Mouse (Mus musculus) ovary, postnatal 36 days (tissue): ENCODE results near the gene Grwd1.

ENCODE experiments used
- DNase-seq: peaks from one replicate; pipeline ENCODE4 v3.0.0; 2022; ENCODE audit warnings: low spot score, mixed read lengths

Grwd1 gene

DNA sequence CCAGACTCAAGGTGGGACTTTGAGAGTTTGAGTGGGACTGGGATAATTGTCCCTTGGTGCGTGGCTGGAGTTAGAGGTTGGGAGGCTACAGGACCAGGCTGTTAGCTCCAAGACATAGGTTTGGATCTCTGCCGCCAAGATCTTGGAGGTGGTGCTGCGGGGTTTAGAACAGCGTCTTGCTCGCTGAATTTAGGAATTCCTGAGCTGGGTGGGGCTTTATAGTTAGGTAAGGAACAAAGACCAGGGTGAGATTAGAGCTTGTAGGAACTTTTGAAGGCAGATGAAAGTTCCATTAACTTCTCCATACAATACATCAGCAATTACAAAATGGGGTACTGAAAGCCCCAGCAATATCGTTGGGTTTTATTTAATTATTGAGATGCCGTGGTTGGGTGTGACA is 30.7 kb downstream of the Grwd1 start:
- no peak for DNase-seq

DNA sequence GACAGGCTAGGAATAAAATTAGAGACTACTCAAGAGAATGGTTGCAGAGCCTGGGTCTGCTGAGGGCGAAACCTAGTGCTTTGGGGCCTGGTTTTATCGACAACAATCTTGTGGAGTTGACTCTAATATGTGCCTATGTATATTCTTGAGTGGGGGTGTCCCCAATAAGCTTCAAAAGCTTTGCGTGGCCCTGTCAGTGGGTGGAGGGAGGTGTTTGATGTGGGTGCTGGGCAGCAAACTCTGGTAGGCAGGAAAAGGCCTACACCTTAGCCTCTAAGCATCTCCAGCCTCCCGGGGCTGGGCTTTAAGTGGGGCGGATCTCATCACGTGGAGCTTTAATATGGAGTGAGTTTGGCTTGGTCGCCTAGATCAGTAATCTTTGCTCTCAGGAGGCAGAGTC is 31.8 kb downstream of the Grwd1 start:
- no peak for DNase-seq

DNA sequence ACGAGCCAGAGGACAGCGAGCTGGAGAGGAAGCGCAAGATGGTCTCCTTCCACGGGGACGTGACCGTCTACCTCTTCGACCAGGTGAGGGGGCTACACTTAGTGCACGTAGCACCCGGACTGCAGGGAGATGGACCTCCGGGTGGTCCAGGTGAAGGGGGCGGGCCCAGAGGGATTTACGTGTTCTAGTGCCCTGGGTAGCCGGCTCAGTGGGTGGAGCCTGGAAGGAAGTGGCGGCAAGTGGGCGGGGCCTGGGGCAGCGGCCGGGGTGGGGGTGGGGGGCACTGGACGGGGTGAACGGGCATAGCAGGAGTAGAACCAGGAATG is 32.3 kb downstream of the Grwd1 start:
- DNase-seq = no peak

DNA sequence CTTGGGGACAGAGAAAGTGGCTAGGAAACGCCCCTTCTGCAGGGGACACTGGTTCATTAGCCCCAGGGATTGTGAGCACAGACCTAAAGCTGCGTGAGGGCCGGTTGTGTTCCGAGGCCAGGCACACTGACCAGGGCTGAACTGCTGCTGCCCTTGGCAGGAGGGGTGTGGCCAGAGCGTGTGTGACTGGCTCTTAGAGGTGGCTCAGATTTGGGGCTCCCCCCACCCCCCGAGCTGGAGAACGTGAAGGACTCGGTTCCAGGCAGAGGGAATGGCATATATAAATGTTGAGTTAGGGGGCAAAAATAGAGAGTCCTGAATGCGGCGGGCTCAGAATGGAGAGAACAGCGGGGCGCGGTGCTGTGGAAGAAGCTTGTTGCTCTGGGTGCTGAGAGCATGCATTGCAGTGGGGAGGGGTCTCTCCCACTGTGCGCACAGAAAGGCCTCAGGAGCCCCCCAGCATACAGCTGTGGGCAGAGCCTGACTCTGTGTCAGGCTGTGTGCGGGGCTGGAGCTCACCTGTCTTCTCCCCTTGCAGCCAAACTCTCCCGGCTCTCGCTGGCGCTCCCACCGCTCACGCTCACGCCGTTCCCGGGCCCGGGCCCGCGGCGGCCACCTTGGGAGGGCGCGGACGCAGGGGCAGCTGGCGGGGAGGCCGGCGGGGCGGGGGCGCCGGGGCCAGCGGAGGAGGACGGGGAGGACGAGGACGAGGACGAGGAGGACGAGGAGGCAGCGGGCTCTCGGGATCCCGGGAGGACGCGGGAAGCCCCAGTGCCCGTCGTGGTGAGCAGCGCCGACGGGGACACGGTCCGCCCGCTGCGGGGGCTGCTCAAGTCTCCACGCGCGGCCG is 32.9 kb downstream of the Grwd1 start:
- no peak for DNase-seq

DNA sequence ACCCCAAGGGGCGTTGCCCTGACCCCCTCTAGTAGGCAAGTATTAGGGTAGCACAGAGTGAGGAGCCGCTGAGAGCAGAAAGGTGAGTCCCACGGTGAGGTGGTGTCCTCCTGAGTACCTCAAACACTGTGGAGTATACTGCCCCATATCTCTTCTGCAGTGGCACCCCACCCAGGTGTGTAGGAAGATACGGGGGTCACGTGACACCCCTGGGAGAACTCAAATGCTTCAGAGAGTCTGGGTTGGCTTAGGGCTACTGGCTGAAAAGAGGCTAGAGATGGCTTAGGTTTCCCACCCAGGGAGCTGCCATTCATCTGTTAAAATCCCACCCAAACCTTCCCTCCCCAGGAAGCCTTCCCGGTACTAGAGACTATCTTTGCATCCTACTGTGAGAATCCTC is 33.8 kb downstream of the Grwd1 start:
- DNase-seq = no peak

DNA sequence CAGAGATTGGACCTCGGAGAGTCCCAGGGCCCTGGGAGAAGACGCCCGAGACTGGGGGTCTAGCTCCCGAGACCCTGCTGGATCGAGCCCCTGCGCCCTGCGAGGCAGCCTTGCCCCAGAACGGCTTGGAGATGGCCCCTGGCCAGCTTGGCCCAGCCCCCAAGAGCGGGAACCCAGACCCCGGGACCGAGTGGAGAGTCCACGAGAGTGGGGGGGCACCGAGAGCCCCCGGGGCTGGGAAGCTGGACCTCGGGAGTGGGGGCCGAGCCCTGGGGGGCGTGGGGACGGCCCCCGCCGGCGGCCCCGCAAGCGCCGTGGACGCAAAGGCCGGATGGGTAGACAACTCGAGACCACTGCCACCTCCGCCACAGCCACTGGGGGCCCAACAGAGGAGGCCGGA is 35.8 kb downstream of the Grwd1 start:
- no peak for DNase-seq

DNA sequence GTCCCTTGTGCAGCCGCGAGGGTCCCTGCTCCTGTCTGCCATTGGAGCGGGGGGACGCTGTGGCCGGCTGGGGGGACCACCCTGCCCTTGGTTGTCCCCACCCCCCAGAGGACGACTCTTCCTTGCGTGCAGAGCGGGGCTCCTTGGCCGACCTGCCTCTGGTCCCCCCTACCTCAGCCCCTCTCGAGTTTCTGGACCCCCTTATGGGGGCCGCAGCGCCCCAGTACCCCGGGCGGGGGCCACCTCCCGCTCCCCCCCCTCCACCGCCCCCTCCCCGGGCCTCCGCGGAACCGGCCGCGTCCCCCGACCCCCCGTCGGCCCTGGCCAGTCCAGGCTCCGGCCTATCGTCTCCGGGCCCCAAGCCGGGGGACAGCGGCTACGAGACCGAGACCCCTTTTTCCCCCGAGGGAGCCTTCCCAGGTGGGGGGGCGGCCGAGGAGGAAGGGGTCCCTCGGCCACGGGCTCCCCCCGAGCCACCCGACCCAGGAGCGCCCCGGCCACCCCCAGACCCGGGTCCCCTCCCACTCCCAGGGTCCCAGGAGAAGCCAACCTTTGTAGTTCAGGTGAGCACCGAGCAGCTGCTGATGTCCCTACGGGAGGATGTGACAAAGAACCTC is 36.7 kb downstream of the Grwd1 start:
- no peak for DNase-seq

DNA sequence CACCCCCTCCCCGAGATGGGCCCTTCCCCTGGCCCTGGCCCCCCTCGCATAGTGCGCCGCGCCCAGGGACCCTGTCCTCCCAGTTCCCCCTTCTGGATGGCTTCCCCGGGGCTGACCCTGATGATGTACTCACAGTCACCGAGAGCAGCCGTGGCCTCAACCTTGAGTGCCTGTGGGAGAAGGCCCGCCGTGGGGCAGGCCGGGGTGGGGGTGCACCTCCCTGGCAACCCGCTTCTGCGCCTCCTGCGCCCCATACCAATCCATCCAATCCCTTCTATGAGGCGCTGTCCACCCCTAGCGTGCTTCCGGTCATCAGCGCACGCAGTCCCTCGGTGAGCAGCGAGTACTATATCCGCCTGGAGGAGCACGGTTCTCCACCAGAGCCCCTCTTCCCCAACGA is 37.5 kb downstream of the Grwd1 start:
- DNase-seq = no peak

DNA sequence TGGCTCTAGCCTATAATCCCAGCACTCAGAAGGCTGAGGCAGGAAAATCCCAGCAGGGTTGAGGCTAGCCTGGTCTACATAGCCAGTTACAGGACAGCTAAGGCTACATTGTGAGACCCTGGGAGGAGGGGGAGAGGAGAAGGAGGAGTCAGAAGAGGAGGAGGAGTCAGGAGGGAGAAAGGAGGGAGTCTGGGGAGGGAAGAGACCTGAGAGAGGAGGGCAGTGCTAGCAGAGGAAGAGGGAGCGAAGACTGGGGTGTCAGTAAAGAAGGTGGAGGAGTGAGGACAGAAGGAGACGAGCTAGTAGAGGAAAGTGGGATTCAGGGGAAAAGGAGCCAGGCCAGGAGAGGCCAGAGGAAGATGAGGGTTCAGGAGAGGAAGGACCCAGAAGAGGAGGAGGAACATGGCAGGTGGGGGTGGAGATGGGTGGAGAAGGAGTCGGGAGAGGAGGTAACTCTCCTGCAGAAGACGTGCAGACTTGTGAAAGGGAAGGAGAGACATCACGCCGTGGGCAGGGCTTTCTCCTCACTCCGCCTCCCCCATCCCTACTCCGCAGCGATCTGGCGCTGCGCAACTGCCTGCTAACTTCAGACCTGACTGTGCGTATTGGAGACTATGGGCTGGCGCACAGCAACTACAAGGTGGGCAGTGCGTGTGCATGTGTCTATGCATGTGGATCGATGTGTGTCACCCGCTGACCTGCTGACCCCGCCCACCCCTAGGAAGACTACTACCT is 38.8 kb downstream of the Grwd1 start:
- DNase-seq = no peak

DNA sequence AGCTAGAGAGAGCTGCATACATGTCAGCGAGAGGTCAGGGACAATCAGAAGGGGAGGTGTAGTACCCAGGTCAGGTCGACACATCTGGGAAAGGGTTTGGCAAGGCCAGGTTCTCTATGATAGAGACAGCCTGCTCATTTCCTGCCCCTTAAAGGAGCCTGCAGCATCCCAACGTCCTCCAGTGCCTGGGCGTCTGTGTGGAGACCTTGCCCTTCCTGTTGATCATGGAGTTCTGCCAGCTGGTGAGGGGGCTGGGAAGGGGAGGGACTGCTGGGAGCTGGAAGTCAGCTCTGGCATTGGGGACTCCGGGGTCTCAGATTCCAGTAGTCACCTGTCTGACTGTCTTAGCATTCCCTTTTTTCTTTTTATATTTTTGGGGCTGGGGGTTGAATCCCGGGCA is 40.0 kb downstream of the Grwd1 start:
- DNase-seq = no peak

DNA sequence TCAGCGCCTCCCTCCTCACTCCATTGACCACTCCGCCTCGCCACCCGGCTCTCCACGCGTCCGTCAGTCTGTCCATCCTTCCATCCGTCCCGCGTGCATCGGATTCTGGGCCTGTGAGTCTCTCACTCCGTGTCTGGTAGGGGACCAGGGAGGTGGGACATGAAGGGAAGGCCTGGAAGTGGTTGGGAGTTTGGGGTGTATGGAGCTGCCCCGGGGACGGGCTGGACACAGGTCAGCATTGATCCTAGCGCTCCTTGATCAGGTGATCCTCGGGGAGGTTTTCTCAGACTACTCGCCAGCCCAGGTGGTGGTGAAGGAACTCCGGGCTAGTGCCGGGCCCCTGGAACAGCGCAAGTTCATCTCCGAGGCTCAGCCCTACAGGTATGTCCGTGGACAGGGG is 43.1 kb downstream of the Grwd1 start:
- DNase-seq = no peak

DNA sequence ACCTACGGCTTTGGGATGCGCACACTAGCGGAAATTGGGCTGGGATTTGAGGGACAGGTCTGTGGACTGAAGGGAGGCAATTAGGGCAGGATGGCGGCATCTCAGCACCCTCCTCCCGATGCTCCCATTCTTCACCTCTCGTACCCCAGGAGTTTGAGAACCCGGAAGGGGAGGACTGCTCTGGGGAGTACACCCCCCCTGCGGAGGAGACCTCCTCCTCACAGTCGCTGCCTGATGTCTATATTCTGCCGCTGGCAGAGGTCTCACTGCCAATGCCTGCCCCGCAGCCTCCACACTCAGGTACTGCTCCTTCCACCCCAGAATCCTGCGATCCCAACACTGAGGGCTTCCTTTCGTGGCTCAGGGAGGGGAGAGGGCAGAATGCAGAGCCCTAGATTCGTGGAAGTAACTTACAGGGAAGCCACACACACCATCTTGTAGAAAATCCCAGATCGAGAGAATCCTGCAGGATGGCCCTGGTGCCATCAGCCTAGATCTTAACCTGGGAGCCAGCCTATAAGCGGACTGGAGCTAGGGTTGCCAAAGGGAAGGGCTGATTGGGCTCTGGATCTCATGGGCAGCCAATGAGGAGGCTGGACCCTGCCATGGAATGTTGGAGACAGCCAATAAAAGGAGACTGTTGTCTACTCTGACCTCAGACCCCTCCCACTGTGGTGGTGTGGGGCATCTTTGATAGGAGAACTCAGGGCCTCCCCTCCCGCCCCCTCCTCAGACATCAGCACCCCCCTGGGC is 43.9 kb downstream of the Grwd1 start:
- no peak for DNase-seq

DNA sequence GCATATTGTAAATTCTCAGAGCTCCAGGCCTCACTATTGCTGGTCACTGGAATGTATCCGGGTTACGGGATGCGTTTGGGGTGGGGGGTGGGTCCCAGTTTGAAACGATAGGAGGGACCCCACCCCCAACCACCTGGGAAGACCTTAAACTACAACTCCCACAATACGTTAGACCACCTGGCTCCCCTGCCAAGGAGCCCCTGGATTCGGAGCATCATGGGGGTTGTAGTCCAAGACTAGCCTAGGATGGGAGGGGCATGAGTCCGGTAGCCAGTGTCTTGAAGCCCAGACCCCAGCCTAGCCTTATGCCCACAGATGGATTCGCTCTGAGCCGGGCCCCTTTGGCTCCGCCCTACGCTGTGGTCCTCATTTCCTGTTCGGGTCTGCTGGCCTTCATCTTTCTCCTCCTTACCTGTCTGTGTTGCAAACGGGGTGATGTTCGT is 44.6 kb downstream of the Grwd1 start:
- DNase-seq = no peak

DNA sequence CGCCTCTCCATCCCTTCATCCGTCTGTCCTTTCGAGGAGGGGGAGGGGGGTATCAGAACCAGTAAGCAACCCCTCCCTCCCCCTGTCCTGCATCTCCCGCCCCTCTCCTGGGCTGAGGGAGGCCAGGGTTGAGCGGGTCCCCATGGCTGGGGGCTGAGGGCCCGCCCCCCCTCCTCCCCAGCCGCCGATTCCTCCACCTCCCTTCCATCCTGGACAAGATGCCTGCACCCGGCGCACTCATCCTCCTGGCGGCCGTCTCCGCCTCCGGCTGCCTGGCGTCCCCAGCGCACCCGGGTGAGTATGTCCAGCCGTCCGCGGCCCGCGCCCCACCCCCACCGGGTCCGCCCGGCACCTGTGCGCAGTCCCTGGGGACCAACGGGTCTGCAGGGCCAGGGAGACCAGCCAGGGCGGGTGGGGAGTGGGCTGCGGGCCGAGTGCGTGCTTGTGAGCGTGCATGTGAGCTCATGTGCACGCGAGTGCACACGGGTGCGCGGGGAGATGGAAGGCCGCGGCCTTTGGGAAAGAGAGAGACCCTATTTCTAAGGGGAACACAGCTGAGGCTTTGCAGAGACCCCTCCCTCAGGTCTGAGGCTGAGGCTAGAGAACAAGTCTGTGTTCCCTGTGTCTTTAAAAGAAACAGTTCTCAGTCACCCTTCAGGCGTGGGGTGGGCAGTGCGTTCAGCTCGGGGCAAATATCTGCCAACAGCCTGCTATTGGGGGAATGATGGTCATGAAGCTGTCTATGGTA is 45.2 kb downstream of the Grwd1 start:
- no peak for DNase-seq

DNA sequence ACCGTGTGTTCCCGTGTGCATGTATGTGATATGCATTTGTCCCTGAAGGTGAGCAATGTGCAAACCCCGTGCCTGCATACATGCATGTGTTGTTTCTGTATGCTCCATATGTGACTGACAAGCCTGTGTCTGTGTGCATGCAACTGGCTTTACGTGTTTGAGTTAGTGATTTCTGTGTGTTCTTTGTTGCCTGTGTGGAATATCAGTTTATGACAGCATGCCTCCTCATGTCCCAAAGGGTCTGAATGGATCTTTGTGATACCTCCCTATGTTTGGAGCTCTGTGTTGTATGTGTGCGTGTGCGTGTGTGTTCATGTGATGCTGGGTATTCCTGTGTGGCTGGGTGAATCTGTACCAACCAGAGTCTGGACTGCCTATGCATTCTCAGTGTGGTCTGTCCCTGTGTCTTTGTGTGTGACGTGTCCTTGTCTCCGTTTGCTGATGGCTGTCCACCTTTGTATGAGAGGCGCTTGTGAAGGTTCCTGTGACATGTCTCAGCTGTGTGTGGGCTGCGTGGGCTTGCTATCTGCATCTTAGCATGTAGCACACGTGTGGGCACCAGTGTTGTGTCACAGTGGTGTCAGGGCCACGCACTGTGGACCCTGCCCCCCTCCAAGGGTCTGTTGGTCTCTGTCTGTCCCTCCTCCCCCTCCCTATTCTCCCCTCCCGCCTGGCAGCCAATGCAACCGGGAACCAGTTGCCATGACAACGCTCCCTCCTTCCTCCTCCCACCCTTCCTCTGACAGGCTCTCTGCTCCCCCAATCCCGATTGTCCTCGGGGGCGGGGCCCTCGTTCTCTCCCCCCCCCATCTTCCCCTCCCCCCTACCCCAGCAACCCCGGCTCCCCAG is 46.0 kb downstream of the Grwd1 start, which contains the start of gene Sult2b1:
Gene Sult2b1, minus strand, starts transcription at position 146 of the 849 bp plus-strand sequence.
- no peak for DNase-seq

DNA sequence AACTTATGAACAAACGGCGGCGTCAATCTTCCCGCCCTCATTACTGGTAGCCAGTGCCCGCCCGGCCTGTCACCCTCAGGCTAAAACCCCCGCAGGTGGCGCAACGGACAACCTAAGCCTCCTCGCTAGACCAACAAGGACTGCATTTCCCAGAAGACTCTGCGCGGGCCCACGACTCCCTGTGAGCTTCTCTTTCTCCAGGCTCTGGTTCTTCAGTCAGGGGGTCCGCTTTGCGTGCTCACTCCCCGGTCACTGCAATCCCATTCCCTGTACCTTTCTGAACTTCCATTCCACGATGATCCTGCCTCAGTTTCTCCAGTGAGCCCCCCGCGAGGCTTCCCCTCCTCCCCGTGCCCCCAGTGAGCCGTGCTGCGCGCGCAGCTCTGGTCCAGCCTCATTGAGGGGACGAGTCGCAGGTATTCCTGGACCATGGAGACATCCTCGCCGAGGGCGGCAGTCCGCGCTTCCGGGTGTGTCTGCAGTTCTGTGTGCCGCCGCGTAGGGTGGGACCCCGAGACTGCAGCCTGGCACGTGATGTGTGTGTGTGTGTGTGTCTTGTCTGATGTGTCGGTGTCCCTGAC is 47.1 kb downstream of the Grwd1 start, which contains the start of gene Lmtk3:
Gene Lmtk3, plus strand, starts transcription at position 228 of the 581 bp plus-strand sequence.
- DNase-seq = peak; percentile 67

DNA sequence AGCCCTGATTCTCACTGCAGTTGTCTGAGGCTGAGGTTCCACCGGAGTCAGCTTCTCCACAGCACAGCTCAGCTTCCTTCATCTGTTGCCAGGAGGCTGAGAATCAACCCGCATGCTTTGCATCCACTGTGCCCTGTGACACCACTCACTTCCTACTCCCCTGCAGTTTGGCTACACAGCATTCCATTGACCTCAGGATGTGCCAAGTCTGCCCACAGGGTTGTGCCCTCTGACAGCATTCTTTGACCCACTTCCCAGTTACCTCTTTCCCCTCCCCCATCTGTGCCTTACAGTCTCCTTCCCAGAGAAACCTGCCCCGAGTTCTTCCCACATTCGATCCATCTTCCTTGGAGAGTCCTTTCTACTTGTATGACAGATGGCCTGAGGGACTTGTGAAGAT is 48.5 kb downstream of the Grwd1 start:
- DNase-seq = no peak

DNA sequence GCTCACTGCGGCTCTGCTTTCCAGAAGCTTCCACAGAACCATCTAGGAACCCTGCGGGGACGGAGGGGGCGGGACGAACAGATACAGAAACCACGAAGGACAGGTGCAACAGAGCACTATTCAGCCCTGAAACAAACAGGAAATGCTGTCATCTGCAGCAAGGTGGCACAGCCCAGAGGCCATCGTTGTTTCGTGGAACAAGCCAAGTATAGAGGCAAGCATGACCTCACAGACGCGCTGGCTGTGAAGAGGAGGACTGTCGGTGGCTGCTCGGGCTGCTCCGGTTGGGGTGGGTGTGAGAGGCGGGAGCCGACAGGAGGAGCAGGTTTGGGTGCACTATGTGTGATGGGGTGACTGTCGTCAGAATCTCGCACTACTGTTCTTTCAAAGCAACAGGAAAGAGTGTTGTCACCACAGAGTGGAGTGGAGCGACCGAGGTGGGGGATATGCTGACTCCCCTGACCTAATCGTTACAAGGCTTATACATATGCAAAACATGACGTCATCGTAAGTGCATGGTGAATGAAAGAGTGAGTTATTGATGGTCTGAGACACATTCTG is 51.6 kb downstream of the Grwd1 start:
- DNase-seq = no peak

DNA sequence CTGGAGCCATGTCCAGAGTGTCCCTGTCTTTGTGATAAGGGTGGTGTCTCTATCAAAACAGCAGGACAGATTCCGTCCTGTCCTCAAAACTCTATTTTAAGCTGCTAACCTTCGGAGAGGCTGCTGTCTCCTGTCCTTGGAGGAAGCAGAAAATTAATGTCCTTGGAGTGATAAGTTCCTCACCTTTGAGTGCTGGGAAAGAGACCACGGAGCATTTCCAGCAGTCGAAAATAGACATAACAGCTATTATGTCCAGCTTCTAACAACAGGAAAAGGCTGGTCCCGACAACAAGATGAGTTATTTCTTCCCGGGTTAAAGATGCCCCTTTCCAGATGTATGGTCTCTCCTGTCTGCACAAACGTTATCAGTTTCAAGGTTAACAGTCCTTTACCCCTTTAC is 55.5 kb downstream of the Grwd1 start:
- DNase-seq = no peak
